Mouse (Mus musculus) heart, embryonic 11.5 days (tissue): ENCODE results near the gene Cerk. TPM values are rescaled to one million over a fixed set of nuclear protein-coding genes. Genes with fewer than 3 reads are reported as not detected.

Experiments
- ATAC-seq: fragments of 200-750 bp; cut with Nextera tagmentation; replicated peaks from 2 replicates; pipeline ENCODE4 v1.8.0; 2017; ENCODE audit warnings: moderate library complexity; ENCODE audit not compliant: insufficient number of reproducible peaks, low FRiP score, low TSS enrichment
- H3K27ac ChIP-seq: fragments of 300-500 bp; sonication (generic); 2 replicates; pipeline ENCODE4 v1.5.1; 2014; ENCODE audit warnings: mild to moderate bottlenecking, low read depth, low read length
- H3K27me3 ChIP-seq: fragments of 300-500 bp; sonication (generic); 2 replicates; pipeline ENCODE4 v1.6.1; 2014; ENCODE audit warnings: mild to moderate bottlenecking, low read length, mixed read lengths; ENCODE audit not compliant: control insufficient read depth, insufficient read depth
- H3K36me3 ChIP-seq: fragments of 300-500 bp; sonication (generic); 2 replicates; pipeline ENCODE4 v1.6.1; 2014; ENCODE audit warnings: mild to moderate bottlenecking, low read length, moderate library complexity, mixed read lengths; ENCODE audit not compliant: control insufficient read depth, insufficient read depth
- H3K4me1 ChIP-seq: fragments of 300-500 bp; sonication (generic); 2 replicates; pipeline ENCODE4 v1.6.1; 2014; ENCODE audit warnings: low read length; ENCODE audit not compliant: control insufficient read depth, insufficient read depth
- H3K4me2 ChIP-seq: fragments of 300-500 bp; sonication (generic); 2 replicates; pipeline ENCODE4 v1.6.1; 2014; ENCODE audit warnings: mild to moderate bottlenecking, moderate library complexity
- H3K4me3 ChIP-seq: fragments of 300-500 bp; sonication (generic); 2 replicates; pipeline ENCODE4 v1.5.1; 2014; ENCODE audit warnings: low read depth, low read length
- H3K9ac ChIP-seq: fragments of 300-500 bp; sonication (generic); 2 replicates; pipeline ENCODE4 v1.6.1; 2014; ENCODE audit warnings: mild to moderate bottlenecking, low read depth, low read length, moderate library complexity
- H3K9me3 ChIP-seq: fragments of 300-500 bp; sonication (generic); replicated peaks from 2 replicates; pipeline ENCODE4 v1.6.1; 2016; ENCODE audit warnings: low read length; ENCODE audit not compliant: control insufficient read depth
- WGBS: fragments of 180-500 bp; shearing (Covaris S2); extraction: QIAGEN DNeasy Blood & Tissue Kit; methylation state at CpG from one replicate; pipeline ENCODE4 v1.1.7; 2014; ENCODE audit not compliant: insufficient replicate concordance; 5-methylcytosine and 5-hydroxymethylcytosine counted together
- polyA plus RNA-seq: library from polyadenylated mRNA; unstranded; fragments of >200 nt; fragmentation: Nextera tagmentation; extraction: Ambion mirVana; gene quantifications from 2 replicates; pipeline ENCODE4 v1.2.1, GENCODE M21; 2014

The Cerk gene
- polyA plus RNA-seq, 1 experiment from 2014 or later: 10.1 TPM

GRCm38 (mm10) chr15:86130657-86131056 is 55.3 kb downstream of the Cerk start:
- H3K9me3 ChIP-seq: no peaks in the 10 kb centered on the region
- peaks cover 6% of the 10 kb centered on the region; the same call in 1 of the 2 replicates for H3K36me3 ChIP-seq
- H3K27ac ChIP-seq: no peak overlapping the region
- H3K4me3 ChIP-seq: no peak overlapping the region
- 0 out of 2 replicates have a peak, but pooled peaks cover 7% of the 10 kb centered on the region for H3K4me1 ChIP-seq
- 90% methylated on average over 10 of the region's 10 CpGs for WGBS
- no peak overlapping the region for H3K4me2 ChIP-seq
- H3K9ac ChIP-seq: no peak overlapping the region
- no peaks in the 10 kb centered on the region for H3K27me3 ChIP-seq
- ATAC-seq: no peak

DNA sequence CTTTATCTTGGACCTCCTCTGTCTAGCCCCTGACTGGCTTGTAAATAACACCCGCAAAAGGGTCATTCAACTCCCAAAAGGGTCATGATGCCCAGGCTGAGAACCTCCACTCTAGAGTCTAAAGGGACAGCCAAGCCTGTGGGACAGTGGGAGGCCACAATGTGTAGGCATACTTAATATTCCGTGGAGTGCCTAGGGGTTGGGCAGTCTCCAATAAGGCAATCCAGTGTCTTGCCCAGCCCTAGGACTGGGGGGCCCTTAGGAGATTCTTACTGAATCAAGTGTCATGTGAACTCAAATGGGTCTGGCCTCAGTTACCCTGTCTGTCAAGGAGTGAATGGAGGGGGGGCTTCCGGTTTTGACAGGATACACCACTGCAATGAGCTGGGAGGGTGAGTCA is 56.9 kb downstream of the Cerk start:
- H3K27me3 ChIP-seq: no peaks in the 10 kb centered on the region
- 0 out of 2 replicates have a peak, but pooled peaks cover 5% of the 10 kb centered on the region for H3K4me1 ChIP-seq
- H3K4me3 ChIP-seq: no peak overlapping the region
- no peak overlapping the region for H3K9ac ChIP-seq
- no peak overlapping the region for H3K4me2 ChIP-seq
- H3K27ac ChIP-seq: no peak overlapping the region
- WGBS: 83% methylated on average over 3 of the region's 3 CpGs
- peaks cover 6% of the 10 kb centered on the region; the same call in 1 of the 2 replicates for H3K36me3 ChIP-seq
- H3K9me3 ChIP-seq: no peaks in the 10 kb centered on the region
- ATAC-seq: no peak

DNA sequence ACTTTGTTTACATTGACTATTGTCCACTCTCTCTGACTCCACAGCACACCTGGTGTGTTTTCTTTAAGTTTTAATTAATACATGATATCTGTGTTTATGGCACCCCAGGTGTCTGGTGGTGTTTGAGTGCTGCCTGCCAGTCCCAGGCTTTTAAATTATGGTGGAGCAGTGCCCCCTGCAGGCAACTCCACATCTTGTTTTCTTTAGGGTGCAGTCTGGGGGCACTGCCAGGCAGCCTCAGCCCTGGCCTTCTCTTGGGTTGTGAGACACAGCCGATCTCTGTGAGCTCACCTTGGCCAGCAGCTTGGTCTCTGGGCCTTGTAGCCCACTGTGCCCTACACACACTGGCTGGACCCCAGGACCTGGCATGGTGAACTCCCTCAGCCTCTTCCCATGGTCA is 61.6 kb downstream of the Cerk start:
- H3K27ac ChIP-seq: no peak overlapping the region
- H3K9ac ChIP-seq: no peak overlapping the region
- ATAC-seq: no peak
- peaks cover 4% of the 10 kb centered on the region for H3K36me3 ChIP-seq
- no peaks in the 10 kb centered on the region for H3K9me3 ChIP-seq
- no peak overlapping the region for H3K4me3 ChIP-seq
- H3K27me3 ChIP-seq: no peaks in the 10 kb centered on the region
- H3K4me1 ChIP-seq: 0 out of 2 replicates have a peak, but pooled peaks cover 5% of the 10 kb centered on the region
- no peak overlapping the region for H3K4me2 ChIP-seq
- WGBS: 36% methylated on average over 1 of the region's 1 CpGs

DNA sequence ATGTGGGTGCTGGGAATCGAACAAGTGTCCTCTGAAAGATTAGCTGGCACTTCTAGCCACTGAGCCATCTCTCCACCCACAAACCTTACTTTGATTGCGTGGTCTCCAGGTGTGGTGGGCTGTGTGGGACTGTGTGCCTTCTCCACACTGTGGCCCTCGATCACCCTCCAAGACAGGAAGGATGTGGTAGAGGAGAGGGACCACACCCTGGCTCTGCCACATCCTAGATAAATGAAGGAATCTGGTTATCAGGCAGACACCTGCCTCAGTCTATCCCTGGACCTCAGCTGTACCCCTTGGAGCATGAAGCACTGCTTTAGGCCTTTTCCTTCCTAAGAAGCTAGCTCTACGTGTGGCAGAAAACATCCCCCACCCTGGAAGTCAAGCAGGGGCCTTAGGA is 62.5 kb downstream of the Cerk start:
- ATAC-seq: no peak
- H3K9me3 ChIP-seq: no peaks in the 10 kb centered on the region
- peaks cover 4% of the 10 kb centered on the region; the same call in 1 of the 2 replicates for H3K36me3 ChIP-seq
- no peaks in the 10 kb centered on the region for H3K27me3 ChIP-seq
- H3K4me2 ChIP-seq: no peak overlapping the region
- no peak overlapping the region for H3K27ac ChIP-seq
- no peak overlapping the region for H3K4me3 ChIP-seq
- H3K9ac ChIP-seq: no peak overlapping the region
- 76% methylated on average over 4 of the region's 4 CpGs for WGBS
- H3K4me1 ChIP-seq: peaks cover 5% of the 10 kb centered on the region; the same call in 1 of the 2 replicates

DNA sequence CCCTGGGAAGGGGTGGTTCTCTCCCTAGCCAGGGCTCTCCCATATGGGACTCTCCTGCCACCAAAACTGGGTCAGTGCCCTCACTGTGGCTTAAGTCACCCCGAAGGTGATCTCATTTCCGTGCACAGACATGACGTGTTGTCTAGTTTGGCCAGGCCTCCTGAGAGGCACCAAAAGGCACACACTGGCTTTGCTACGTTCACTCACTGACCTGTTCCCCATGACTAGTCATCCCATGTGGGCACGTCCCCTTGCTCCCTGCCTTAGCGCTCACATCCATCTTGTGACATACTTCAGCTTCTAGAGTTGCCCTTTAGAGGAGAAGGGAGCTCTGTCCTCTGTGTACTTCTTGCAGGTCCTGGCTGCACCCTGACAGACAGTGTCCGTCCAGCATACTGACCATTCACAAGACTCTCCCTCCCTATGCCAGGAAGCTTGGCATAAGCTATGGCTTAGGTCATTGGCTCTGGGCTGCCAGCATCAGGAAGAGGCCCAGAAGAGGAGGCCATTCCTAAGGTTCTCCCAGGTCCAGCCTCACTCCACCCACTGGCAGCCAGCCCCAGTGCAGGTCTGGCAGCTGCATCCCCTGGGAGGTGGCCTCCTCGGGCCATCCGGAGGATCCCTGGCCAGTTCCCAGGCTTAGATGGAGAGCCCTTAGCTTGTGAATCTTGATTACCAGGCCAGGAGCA is 63.5 kb downstream of the Cerk start:
- Histone ChIP-seq H3K4me1 (peaks cover 14% of the 10 kb centered on the region), H3K36me3 (peaks cover 4% of the 10 kb centered on the region; the same call in 1 of the 2 replicates), H3K9me3 (no peaks in the 10 kb centered on the region), H3K4me3 (no peak overlapping the region), H3K27ac (no peak overlapping the region), H3K27me3 (no peaks in the 10 kb centered on the region), H3K4me2 (no peak overlapping the region), H3K9ac (no peak overlapping the region)
- 84% methylated on average over 9 of the region's 9 CpGs for WGBS
- no peak for ATAC-seq

GRCm38 (mm10) chr15:86119186-86119585 is 66.8 kb downstream of the Cerk start:
- no peaks in the 10 kb centered on the region for H3K27me3 ChIP-seq
- 82% methylated on average over 7 of the region's 7 CpGs for WGBS
- H3K36me3 ChIP-seq: peaks cover 4% of the 10 kb centered on the region; the same call in 1 of the 2 replicates
- peaks cover 23% of the 10 kb centered on the region for H3K4me1 ChIP-seq
- H3K4me2 ChIP-seq: no peak overlapping the region
- no peaks in the 10 kb centered on the region for H3K9me3 ChIP-seq
- H3K4me3 ChIP-seq: no peak overlapping the region
- no peak overlapping the region for H3K9ac ChIP-seq
- no peak for ATAC-seq
- no peak overlapping the region for H3K27ac ChIP-seq

- WGBS: 47% methylated on average over 15 of the region's 15 CpGs
- ATAC-seq: no peak
- H3K4me1 ChIP-seq: peaks cover 36% of the 10 kb centered on the region
- no peak overlapping the region for H3K4me2 ChIP-seq
- H3K9ac ChIP-seq: no peak overlapping the region
- H3K36me3 ChIP-seq: 0 out of 2 replicates have a peak, but pooled peaks cover under 1% of the 10 kb centered on the region
- no peaks in the 10 kb centered on the region for H3K27me3 ChIP-seq
- no peaks in the 10 kb centered on the region for H3K9me3 ChIP-seq
- H3K4me3 ChIP-seq: no peak overlapping the region
- 0 out of 2 replicates have a peak overlapping the region, but pooled peaks have one; percentile 35 for H3K27ac ChIP-seq
These were observed 68.5 kb downstream of the Cerk start for GRCm38 (mm10) chr15:86117115-86118100.

GRCm38 (mm10) chr15:86116421-86116820 is 69.5 kb downstream of the Cerk start:
- Histone ChIP-seq H3K4me3 (no peak overlapping the region), H3K4me2 (no peak overlapping the region), H3K36me3 (no peaks in the 10 kb centered on the region), H3K4me1 (peaks cover 39% of the 10 kb centered on the region), H3K9me3 (no peaks in the 10 kb centered on the region), H3K9ac (0 out of 2 replicates have a peak overlapping the region, but pooled peaks have one; percentile 22), H3K27ac (no peak overlapping the region), H3K27me3 (no peaks in the 10 kb centered on the region)
- WGBS: 27% methylated on average over 5 of the region's 5 CpGs
- no peak for ATAC-seq
